Mouse (Mus musculus) kidney, embryonic 14.5 days (tissue): ENCODE data around the gene Hipk3. TPM values are rescaled to one million over a fixed set of nuclear protein-coding genes. Genes with fewer than 3 reads are reported as not detected.

Source experiments
- microRNA counts: library from miRNA; unstranded; fragments of <30 nt; microRNA quantifications from one replicate; lab custom pipeline; 2017
- microRNA-seq: library from miRNA; unstranded; fragments of <30 nt; microRNA quantifications from one replicate; pipeline ENCODE4, GENCODE M21; 2016
- polyA plus RNA-seq: library from polyadenylated mRNA; unstranded; fragments of >200 nt; fragmentation: Nextera tagmentation; extraction: Ambion mirVana; gene quantifications from 2 replicates; pipeline ENCODE4 v1.2.1, GENCODE M21; 2014

The Hipk3 gene
- polyA plus RNA-seq, 1 experiment from 2014 or later, result 21.7 TPM

MicroRNAs encoded within 50 kb of the gene (microRNA counts, 519-probe panel; counts per million panel counts)
- not detected for microRNA mmu-miR-1902 (lab: Ali Mortazavi, UCI)

Small RNA genes within 50 kb of the gene (microRNA-seq; reads per million reads assigned to microRNA genes)
- gene Mir1902, result not detected

Other genes with a start within 250 kb of the Hipk3 start
- 0.51 and 0.65 TPM in 2 replicates for gene D430041D05Rik, start 83.4 kb downstream of the Hipk3 start, polyA plus RNA-seq
- gene Cstf3, start 96.1 kb upstream of the Hipk3 start, polyA plus RNA-seq, result 71.2 and 72.5 TPM in 2 replicates
- 57.0 and 59.1 TPM in 2 replicates for gene Tcp11l1, start 217.7 kb upstream of the Hipk3 start, polyA plus RNA-seq
- gene Pin1rt1, start 221.9 kb upstream of the Hipk3 start, polyA plus RNA-seq, result not detected in 2 replicates
- 18.5 and 20.7 TPM in 2 replicates for gene Depdc7, start 248.4 kb upstream of the Hipk3 start, polyA plus RNA-seq